Mouse (Mus musculus) thymus, postnatal 36 days (tissue): ENCODE data around the gene Chac1.

ENCODE experiments used
- DNase-seq, 2 experiments: peaks; one replicate each; pipeline ENCODE4 v3.0.0; 2022; ENCODE audit warnings: mixed read lengths in 2 of 2

Gene Chac1

GRCm38 (mm10) chr2:119327942-119328526 is 23.0 kb upstream of the Chac1 start:
- no peak for DNase-seq

GRCm38 (mm10) chr2:119328546-119328945 is 22.5 kb upstream of the Chac1 start:
- DNase-seq, result no peak

GRCm38 (mm10) chr2:119329123-119329817 is 21.8 kb upstream of the Chac1 start:
- no peak for DNase-seq

- DNase-seq, result no peak
These were observed 20.2 kb upstream of the Chac1 start for GRCm38 (mm10) chr2:119330795-119331194.

- DNase-seq, result no peak
These were observed 18.8 kb upstream of the Chac1 start for GRCm38 (mm10) chr2:119332177-119332661.

GRCm38 (mm10) chr2:119334135-119334534 is 16.9 kb upstream of the Chac1 start:
- DNase-seq, result no peak

- DNase-seq, result no peak
These were observed 16.0 kb upstream of the Chac1 start for GRCm38 (mm10) chr2:119334964-119335525.

- no peak for DNase-seq
These were observed 15.5 kb upstream of the Chac1 start for GRCm38 (mm10) chr2:119335535-119335934.

- no peak for DNase-seq
These were observed 15.0 kb upstream of the Chac1 start for GRCm38 (mm10) chr2:119336002-119336401.

GRCm38 (mm10) chr2:119336470-119336869 is 14.6 kb upstream of the Chac1 start:
- DNase-seq, result peak; percentile 34 to 35

GRCm38 (mm10) chr2:119337425-119338265 is 13.4 kb upstream of the Chac1 start:
- peak; percentile 85 to 87 for DNase-seq

- DNase-seq, result no peak
These were observed 6.4 kb upstream of the Chac1 start for GRCm38 (mm10) chr2:119344537-119345138.

GRCm38 (mm10) chr2:119353707-119354106 is 2.7 kb downstream of the Chac1 start:
- DNase-seq, result no peak

GRCm38 (mm10) chr2:119355089-119355488 is 4.1 kb downstream of the Chac1 start:
- DNase-seq, result no peak

GRCm38 (mm10) chr2:119355651-119356050 is 4.6 kb downstream of the Chac1 start:
- DNase-seq, result no peak

GRCm38 (mm10) chr2:119356310-119356709 is 5.3 kb downstream of the Chac1 start:
- no peak for DNase-seq

- no peak for DNase-seq
These were observed 5.8 kb downstream of the Chac1 start for GRCm38 (mm10) chr2:119356805-119357204.

- DNase-seq, result no peak
These were observed 7.2 kb downstream of the Chac1 start for GRCm38 (mm10) chr2:119358249-119358648.

GRCm38 (mm10) chr2:119359721-119360291 is 8.8 kb downstream of the Chac1 start:
- DNase-seq, result no peak

- no peak for DNase-seq
These were observed 13.9 kb downstream of the Chac1 start for GRCm38 (mm10) chr2:119364969-119365368.

GRCm38 (mm10) chr2:119367346-119367745 is 16.3 kb downstream of the Chac1 start:
- no peak for DNase-seq

GRCm38 (mm10) chr2:119370116-119370515 is 19.1 kb downstream of the Chac1 start:
- DNase-seq, result no peak
